ENCODE assay signal across 11 mouse cellular contexts in the genomic region with DNA sequence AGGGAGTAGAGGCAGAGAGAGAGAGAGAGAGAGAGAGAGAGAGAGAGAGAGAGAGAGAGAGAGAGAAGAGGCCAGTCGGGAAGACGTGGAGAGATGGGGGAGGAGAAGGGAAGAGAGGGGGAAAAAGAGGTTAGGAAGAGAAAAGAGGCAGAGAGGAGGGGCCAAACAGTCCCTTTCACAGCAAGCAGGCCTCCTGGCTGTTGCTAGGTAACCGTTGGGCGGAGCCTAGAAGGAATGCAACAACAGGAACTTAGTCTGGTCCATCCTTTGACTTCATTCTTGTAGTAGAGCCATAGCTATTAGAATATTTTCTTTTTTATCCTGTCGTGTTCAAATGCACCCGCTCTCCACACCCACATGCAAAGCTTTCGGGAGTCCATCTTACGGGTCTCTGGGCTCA. TPM values are rescaled to one million over a fixed set of nuclear protein-coding genes. Genes with fewer than 3 reads are reported as not detected.
DNase-seq lines count a peak whose midpoint lies in the region; ATAC-seq and TF ChIP-seq lines count a peak whose summit lies in the region.
"Had no signal": no experiment of that assay in that cellular context is flagged by ENCODE, and none has a peak within 500 bp of the region (broad histone marks: within the 10 kb centered on the region; RNA-seq: fewer than 3 reads in every experiment).

No protein-coding gene starts in this region.

- no peak overlapping the region for H3K9ac ChIP-seq in CH12.LX (ENCODE audit: insufficient read depth, low read depth)
- no peak overlapping the region for H3K9ac ChIP-seq in intestine, embryonic 15.5 days

- no peak for TF ChIP-seq RAD21 in CH12.LX (IDR thresholded peaks at IDR 0.05; ENCODE audit: low read depth, low read length)

- dilution Hi-C loops in CH12.LX (cut with MboI; ENCODE audit: extremely low pct_ligation_motif_present, extremely low pct_unique_long_range_greater_than_20kb, low sequenced_read_pairs), result no loop called here

- peak; percentile 51 for DNase-seq in adrenal gland, adult 2 months
- DNase-seq in adrenal gland, adult 18-20 months (ENCODE audit: low spot score in 2 of 2), result no peak
- DNase-seq in CH12.LX (ENCODE audit: extremely low read depth), result peak; percentile 79
- DNase-seq in embryo, embryonic 9.5 days (ENCODE audit: extremely low spot score), result peak; percentile 81
- peak; percentile 36 to 50 for DNase-seq in lung, postnatal 4 days
- peak; percentile 58 for DNase-seq in testis, postnatal 14 days (ENCODE audit: low spot score)

- no peak overlapping the region for H3K27ac ChIP-seq in CH12.LX (ENCODE audit: insufficient read depth, low read depth)
- H3K27ac ChIP-seq in intestine, embryonic 15.5 days, result no peak overlapping the region

- H3K4me3 ChIP-seq in CH12.LX (replicated peaks in 1 of 3; ENCODE audit: low read depth in 2 of 3, low read length in 2 of 3, poor library complexity in 1 of 3), result no peak overlapping the region
- no peak overlapping the region for H3K4me3 ChIP-seq in intestine, embryonic 15.5 days (replicated peaks)

- H3K9me3 ChIP-seq in CH12.LX (replicated peaks; ENCODE audit: low read length), result peaks cover 8% of the 10 kb centered on the region
- no peaks in the 10 kb centered on the region for H3K9me3 ChIP-seq in intestine, embryonic 15.5 days

- H3K36me3 ChIP-seq in CH12.LX (replicated peaks in 1 of 2; ENCODE audit: control insufficient read depth in 1 of 2, insufficient read depth in 1 of 2, low read length in 1 of 2), result no peaks in the 10 kb centered on the region
- no peaks in the 10 kb centered on the region for H3K36me3 ChIP-seq in intestine, embryonic 15.5 days

- TF ChIP-seq POLR2A in CH12.LX (IDR thresholded peaks at IDR 0.05; ENCODE audit: low read depth, low read length), result no peak

- 15% methylated on average over 8 of the region's 8 CpGs for WGBS in intestine, embryonic 15.5 days

- no peak for TF ChIP-seq EP300 in CH12.LX (IDR thresholded peaks at IDR 0.05; ENCODE audit: low read length)

- H3K4me1 ChIP-seq in CH12.LX (ENCODE audit: control insufficient read depth in 1 of 2, insufficient read depth in 2 of 2), result peaks cover 0 to 18% of the 10 kb centered on the region in 2 experiments; a peak in 2 of 4 replicates
- peaks cover 6% of the 10 kb centered on the region; the same call in 1 of the 2 replicates for H3K4me1 ChIP-seq in intestine, embryonic 15.5 days (replicated peaks)

- H3K27me3 ChIP-seq in CH12.LX (replicated peaks), result peaks cover 16% of the 10 kb centered on the region
- H3K27me3 ChIP-seq in intestine, embryonic 15.5 days (replicated peaks), result no peaks in the 10 kb centered on the region

- in situ Hi-C loops in CH12.LX (cut with MboI; ENCODE audit: low pct_ligation_motif_present, low pct_unique_long_range_greater_than_20kb, low sequenced_read_pairs), result no loop called here

- H3K4me2 ChIP-seq in CH12.LX (ENCODE audit: insufficient read depth, low read depth, poor library complexity, severe bottlenecking), result no peak overlapping the region
- H3K4me2 ChIP-seq in intestine, embryonic 15.5 days (replicated peaks), result peak overlapping the region; percentile 35; the same call in 1 of the 2 replicates

- peak; percentile 78 for ATAC-seq in intestine, embryonic 15.5 days
- ATAC-seq in inflammation-experienced regulatory T-cells, adult 6 months, result no peak

- no peaks in the 10 kb centered on the region for H3K79me2 ChIP-seq in CH12.LX (replicated peaks; ENCODE audit: control insufficient read depth, extremely low read depth, insufficient read depth, poor library complexity, severe bottlenecking)

- no peak for TF ChIP-seq CTCF in CH12.LX (conservative IDR thresholded peaks at IDR 0.05 in 1 of 2, IDR thresholded peaks at IDR 0.05 in 1 of 2; ENCODE audit: low read depth in 2 of 2, low read length in 2 of 2)

TF ChIP-seq in CH12.LX, 34 proteins besides CTCF, POLR2A, EP300 and RAD21:
- 0 out of 2 replicates have a peak, but pooled peaks have one; percentile 20 for TF ChIP-seq ELF1 (IDR thresholded peaks at IDR 0.05; ENCODE audit: low read depth, low read length)
- no peak for TF ChIP-seq GABPA (IDR thresholded peaks at IDR 0.05; ENCODE audit: insufficient replicate concordance, low read depth, low read length)
- TF ChIP-seq MXI1 (IDR thresholded peaks at IDR 0.05; ENCODE audit: low read depth, low read length), result no peak

RNA-seq across cellular contexts. Expression of gene Rdm1, which starts 9.1 kb away (rescaled TPM):
- total RNA-seq in adrenal gland, adult 2 months (2021), result 10 to 100 TPM; 28.7 to 29.8 TPM
- polyA plus RNA-seq in adrenal gland, adult 2 months (2012; rRNA removed), result 17.5 and 19.9 TPM in 2 replicates
- 10 to 100 TPM; 29.3 to 31.3 TPM for total RNA-seq in adrenal gland, adult 18-20 months (2021)
- total RNA-seq in CH12.LX (2012; rRNA removed), result 22.2 and 28.5 TPM in 2 replicates
- 18.5 and 19.2 TPM in 2 replicates for total RNA-seq in CH12.LX (2014; rRNA removed)
- 9.6 and 12.3 TPM in 2 replicates for polyA plus RNA-seq in CH12.LX (2012; ENCODE audit: insufficient read length, low read depth)
- 34.5 and 35.8 TPM in 2 replicates for polyA plus RNA-seq in intestine, embryonic 15.5 days (2015; fragmentation: Nextera tagmentation; extraction: Ambion mirVana)
- polyA plus RNA-seq in inflammation-experienced regulatory T-cells, adult 6 months (2017; shearing (Covaris generic)), result 10 to 100 TPM; 74.3 to 80.3 (median 78.1) TPM

RNA-seq across cellular contexts. Expression of gene Gm11634, which starts 18.8 kb away (rescaled TPM):
- not detected for total RNA-seq in adrenal gland, adult 2 months (2021)
- polyA plus RNA-seq in adrenal gland, adult 2 months (2012; rRNA removed), result not detected in 2 replicates
- not detected for total RNA-seq in adrenal gland, adult 18-20 months (2021)
- total RNA-seq in CH12.LX (2012; rRNA removed) (not detected in 2 replicates), CH12.LX (2014; rRNA removed) (not detected in 2 replicates)
- polyA plus RNA-seq in CH12.LX (2012; ENCODE audit: insufficient read length, low read depth), result not detected in 2 replicates
- polyA plus RNA-seq in intestine, embryonic 15.5 days (2015; fragmentation: Nextera tagmentation; extraction: Ambion mirVana), result not detected in 2 replicates
- polyA plus RNA-seq in inflammation-experienced regulatory T-cells, adult 6 months (2017; shearing (Covaris generic)), result under 1 TPM in 2 of 3 experiments, not detected in 1; 0.49 to 0.62 TPM
- total RNA-seq: hematopoietic stem cell, adult 5-6 weeks had no signal
- polyA plus RNA-seq: C2C12; small intestine, adult 2 months had no signal

RNA-seq across cellular contexts. Expression of gene Tmem106a, which starts 35.8 kb away (rescaled TPM):
- total RNA-seq in adrenal gland, adult 2 months (2021), result 10 to 100 TPM; 14.4 to 17.0 TPM
- polyA plus RNA-seq in adrenal gland, adult 2 months (2012; rRNA removed), result 25.1 and 28.6 TPM in 2 replicates
- total RNA-seq in adrenal gland, adult 18-20 months (2021), result 10 to 100 TPM; 13.9 to 26.8 TPM
- total RNA-seq in CH12.LX (2012; rRNA removed) (1.4 and 2.2 TPM in 2 replicates), CH12.LX (2014; rRNA removed) (2.6 and 2.8 TPM in 2 replicates)
- 6.8 and 9.1 TPM in 2 replicates for polyA plus RNA-seq in CH12.LX (2012; ENCODE audit: insufficient read length, low read depth)
- polyA plus RNA-seq in intestine, embryonic 15.5 days (2015; fragmentation: Nextera tagmentation; extraction: Ambion mirVana), result 21.6 and 22.0 TPM in 2 replicates
- polyA plus RNA-seq in inflammation-experienced regulatory T-cells, adult 6 months (2017; shearing (Covaris generic)), result 10 to 100 TPM; 15.6 to 19.0 (median 16.8) TPM

RNA-seq across cellular contexts. Expression of gene Arl4d, which starts 47.5 kb away (rescaled TPM):
- 10 to 100 TPM; 10.8 to 16.6 TPM for total RNA-seq in adrenal gland, adult 2 months (2021)
- polyA plus RNA-seq in adrenal gland, adult 2 months (2012; rRNA removed), result 4.0 and 4.8 TPM in 2 replicates
- total RNA-seq in adrenal gland, adult 18-20 months (2021), result 10 to 100 TPM; 11.6 to 14.3 TPM
- 0.81 and 1.1 TPM in 2 replicates for total RNA-seq in CH12.LX (2012; rRNA removed)
- total RNA-seq in CH12.LX (2014; rRNA removed), result 0.59 and 0.68 TPM in 2 replicates
- polyA plus RNA-seq in CH12.LX (2012; ENCODE audit: insufficient read length, low read depth), result 1.1 and 1.2 TPM in 2 replicates
- polyA plus RNA-seq in intestine, embryonic 15.5 days (2015; fragmentation: Nextera tagmentation; extraction: Ambion mirVana), result 7.6 and 7.8 TPM in 2 replicates
- 1 to 10 TPM in 1 of 3 experiments, under 1 TPM in 1, not detected in 1; 0.40 to 1.6 TPM for polyA plus RNA-seq in inflammation-experienced regulatory T-cells, adult 6 months (2017; shearing (Covaris generic))

Comparison
In these comparisons a context has a peak if more than half of its experiments do, and no peak if none do; other contexts are left out.
1. DNase-seq: peak in adrenal gland, adult 2 months (single experiment), CH12.LX (single experiment), embryo, embryonic 9.5 days (single experiment), lung, postnatal 4 days (2 of 2) and testis, postnatal 14 days (single experiment); none in adrenal gland, adult 18-20 months (0 of 2).